Mouse (Mus musculus): Measurements from ENCODE around the gene Dzip1l.

Dzip1l gene

DNA sequence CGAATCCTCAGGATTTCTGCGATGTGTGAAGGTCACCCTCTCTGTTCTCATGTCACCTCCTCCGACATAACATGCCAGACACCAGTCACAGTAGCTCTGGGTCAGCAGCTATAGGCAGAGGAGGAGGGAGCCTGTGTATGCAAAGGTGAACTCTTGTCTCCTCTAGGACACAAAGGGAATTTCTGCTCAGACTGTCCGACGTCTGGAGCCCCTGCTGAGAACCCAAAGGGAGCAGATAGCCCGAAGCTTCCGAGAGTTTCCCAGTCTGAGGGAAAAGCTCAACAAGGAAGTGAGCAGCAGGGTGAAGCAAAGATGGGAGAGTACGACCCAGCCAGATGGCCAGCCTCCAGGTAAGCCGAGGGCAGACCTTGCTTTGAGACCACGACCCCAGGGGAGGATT, 31.5 kb downstream of the Dzip1l start:
- DNase-seq (ENCODE audit: inconsistent ontology term), result no peak

DNA sequence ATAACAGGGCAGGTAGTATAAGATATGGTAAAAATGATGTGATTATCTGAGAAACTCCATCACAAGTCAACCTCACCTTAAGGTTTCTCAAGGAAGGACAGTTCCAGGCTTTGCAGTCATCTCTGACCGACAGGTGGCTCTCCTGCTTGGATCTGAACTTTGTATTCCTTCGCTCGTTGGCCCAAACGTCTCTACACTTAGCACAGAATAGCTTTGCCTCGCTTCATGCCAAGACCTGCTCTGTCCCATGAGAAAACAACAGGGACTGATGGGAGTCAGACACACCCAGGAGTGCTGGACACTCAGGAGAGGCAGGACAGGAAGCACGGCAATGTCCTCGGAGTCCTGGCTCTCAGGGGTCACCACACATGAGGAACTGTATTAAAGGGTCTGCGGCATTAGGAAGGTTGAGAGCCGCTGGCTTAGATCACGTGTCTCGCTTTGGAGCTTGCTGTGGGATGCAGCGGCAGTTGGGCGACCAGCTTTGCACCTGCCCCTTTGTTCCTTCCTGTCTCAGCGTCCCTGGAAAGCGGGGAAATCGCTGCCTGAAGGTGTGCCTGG, 32.4 kb downstream of the Dzip1l start:
- DNase-seq (ENCODE audit: inconsistent ontology term), result no peak

DNA sequence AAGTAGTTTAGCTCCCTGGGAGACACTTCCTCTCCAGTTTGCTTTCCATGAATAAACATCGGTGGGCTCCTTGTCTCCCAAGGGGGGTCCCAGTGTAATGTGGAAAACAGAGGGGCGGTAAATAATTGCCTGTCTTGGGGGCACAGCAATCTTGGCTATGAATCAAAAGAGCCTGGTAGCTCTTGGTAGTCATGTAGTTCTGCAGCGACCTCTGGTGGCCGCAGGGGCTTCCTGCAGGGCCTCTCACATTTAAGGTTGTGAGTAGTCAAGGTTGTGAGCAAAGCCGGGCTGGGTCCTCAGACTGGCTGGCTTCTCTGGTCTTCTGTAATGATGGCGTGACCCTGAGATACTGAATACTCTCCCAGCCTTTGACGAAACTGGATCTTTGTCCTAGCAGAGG, 33.1 kb downstream of the Dzip1l start:
- peak; percentile 73 for DNase-seq (ENCODE audit: inconsistent ontology term)

DNA sequence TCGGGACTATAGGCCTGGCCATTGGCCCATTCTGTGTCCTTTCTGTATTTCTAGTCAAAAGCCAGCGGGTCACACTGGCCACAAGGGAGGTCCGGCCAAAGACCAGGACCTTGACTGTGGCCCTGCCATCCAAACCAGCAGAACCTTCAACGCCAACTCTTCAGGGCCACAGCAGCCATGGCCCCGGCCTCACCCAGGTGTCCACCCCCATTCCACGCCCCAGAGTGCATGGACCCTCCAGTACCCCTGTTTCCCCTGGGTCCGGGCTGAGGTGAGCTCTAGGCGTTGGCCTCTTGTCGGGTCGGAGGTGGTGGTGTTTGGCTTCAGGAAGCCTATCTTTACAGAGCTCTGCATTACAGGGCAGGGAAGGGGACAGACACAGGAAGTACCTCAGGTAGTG, 33.6 kb downstream of the Dzip1l start:
- no peak for DNase-seq (ENCODE audit: inconsistent ontology term)

DNA sequence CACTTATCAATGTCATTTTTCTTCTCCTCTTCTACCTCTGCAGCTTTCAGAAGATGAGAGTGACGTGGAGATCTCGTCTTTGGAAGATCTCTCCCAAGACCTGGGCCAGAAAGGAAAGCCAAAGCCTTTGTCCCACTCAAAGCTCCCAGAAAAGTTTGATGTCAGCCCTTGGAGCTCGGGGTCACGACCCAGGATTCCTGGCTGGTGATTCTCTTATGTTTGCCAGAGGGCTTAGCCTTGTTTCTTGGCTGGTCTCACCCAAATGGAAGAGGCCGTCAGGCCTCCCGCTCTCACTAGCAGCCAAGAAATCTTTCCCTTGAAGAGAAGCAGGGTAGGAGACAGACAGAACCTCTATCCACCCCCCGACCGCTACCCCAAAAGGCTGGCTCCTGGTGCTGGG, 38.3 kb downstream of the Dzip1l start:
- peak; percentile 76 for DNase-seq (ENCODE audit: inconsistent ontology term)

DNA sequence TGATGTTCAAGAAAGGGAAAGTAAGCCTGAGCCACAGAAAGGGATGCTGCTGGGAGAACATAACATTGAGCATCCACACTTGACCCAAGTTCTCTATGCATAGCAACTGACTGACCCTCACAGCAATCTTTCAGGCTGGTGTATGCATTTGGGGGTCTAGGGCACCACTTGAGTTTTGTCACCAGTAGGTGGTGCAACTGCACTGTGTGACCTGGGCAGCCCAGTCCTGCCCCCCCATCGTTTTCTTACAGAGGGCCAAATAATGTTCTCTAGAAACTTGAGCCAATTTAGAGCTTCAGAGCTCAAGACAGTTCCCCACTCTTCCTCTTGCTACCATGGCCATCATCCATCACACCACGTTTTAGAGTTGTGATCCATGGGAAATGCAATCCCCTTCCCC, 42.3 kb downstream of the Dzip1l start:
- DNase-seq (ENCODE audit: inconsistent ontology term), result no peak

DNA sequence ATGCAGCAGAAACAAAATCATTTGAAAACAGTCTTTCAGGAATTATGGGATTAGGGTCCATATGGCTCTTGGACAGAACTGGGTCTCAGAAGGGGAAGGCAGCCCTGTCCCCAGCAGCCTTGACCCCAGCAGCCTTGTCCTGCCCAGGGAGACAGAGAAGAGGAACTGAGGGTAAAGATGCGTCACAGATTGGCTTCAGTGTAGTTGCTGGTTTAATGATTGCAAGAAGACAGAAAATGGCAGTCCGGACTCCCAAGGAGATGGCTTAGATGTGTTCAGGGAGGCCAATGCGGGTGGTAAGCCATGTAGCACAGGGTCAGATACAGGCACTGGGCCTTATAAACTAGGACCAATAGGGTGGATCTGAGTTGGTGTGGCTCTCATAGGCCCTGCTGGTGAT, 46.4 kb downstream of the Dzip1l start:
- no peak for DNase-seq (ENCODE audit: inconsistent ontology term)

DNA sequence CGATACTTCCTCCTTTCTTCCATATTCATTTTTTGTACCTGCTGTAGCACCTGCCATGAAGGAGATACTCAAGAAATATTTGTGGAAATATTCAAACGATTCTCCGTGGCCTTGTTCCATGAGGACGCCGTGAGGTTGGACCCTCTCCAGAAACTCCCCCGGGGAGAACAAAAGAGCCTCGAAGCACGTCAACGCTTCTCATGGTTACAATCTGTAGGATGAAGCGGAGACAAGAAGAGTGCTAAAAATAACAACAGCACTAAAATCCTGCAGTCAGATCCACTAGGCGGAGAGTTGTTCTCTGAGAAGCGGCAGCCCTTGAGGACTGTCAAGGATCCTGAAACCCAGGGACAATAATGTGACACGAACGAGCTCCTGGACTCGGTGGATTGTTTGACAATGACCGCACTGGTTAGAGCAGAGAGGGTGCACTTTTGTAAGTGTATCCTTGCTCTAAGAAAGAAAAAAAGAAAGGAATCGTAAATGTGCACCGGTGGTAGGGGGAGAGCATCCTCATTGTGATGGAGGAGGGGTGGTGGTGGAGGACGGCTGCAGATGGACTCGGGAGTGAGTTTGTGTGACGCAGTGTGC, 52.8 kb downstream of the Dzip1l start:
- DNase-seq (ENCODE audit: inconsistent ontology term), result no peak

DNA sequence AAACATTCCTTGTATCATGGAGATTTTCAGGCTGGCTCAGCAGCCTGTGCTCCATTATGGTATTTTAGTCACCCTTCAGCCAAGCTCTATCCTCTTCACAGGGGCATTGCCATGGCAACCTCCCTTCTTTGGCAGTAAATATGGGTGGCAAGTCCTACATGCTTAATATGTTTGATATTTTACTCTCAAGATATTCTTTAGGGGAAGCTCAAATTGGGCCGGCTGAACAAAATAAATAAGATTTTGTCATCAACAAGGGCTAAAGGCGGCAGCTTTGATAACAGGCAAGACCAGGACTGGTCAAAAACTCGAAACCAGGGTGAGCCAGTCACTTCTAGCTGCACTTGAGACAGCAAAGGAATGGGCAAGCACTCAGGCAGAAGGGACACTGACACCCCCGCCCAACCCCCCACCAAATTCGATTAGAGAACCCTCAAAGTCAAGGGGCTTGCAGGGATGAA, 55.8 kb downstream of the Dzip1l start:
- DNase-seq (ENCODE audit: inconsistent ontology term), result peak; percentile 24

DNA sequence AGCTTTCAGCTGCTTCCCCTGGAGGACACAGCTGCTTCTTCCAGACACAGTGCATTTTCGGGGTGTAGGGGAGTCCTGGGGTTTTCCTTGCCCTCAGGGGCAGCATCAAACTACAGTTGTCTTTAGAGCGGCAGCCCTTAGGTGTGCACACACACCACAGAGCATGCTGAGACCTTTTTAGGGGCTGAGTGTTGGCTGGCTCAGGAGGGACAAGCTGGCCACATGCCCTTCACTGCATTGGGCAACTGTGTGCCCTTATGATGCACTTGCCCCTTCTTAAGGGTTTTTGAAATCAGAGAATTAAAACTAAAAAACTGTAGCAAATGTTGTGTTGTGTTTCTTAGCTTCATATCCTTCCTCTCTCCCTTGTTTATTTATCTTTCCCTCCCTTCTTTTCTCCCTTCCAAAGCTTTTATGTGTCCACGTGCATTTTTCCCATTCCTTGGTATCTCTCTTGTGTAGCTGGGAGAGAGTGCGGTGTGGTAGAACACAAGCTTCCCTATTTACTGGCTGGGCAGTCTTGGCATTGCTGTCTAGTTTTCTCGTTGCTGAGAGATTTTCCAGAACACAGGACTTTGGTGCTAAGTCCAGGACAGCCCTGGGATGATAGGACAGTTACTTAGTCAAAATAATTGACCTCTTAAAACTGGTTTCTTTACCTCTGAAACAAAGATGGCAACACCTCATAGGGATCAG, 56.4 kb downstream of the Dzip1l start:
- no peak for DNase-seq (ENCODE audit: inconsistent ontology term)

DNA sequence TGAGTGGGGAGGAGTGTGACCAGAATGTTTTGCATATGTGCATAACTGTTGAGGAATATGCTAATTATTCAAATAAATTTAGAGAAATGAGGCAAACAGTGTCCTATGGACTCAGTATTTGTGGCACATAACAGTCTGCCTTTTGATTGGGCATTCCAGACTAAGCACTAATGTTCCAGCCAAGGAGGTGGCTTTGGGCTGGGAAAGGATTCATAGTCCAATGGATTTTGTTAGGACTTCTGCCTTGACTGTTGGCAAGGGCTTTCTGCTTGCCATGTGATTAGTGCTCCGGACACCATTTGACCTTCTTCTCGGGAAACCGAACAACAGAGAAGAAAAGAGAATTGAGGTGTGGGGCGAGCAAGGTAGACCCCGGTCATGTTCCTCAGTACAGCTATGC, 60.5 kb downstream of the Dzip1l start:
- no peak for DNase-seq (ENCODE audit: inconsistent ontology term)

DNA sequence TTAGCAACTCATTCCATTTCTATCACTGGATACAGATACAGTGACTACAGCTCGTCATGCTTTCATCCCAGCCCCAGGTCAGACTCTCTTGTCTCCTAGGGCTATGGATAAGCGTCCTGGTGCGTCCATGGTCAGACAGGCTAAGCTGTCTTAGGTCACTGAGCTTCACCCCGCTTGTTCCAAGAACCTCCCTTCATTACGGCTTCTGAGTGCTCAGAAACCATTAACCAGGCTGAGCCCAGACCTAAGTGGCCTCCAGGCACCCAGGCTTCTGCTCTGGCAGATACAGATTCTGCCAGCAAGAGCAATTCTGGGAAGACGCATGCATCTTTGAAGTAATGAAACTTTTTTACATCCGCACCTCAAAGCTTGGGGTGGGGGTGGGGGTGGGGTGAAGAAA, 61.1 kb downstream of the Dzip1l start:
- no peak for DNase-seq (ENCODE audit: inconsistent ontology term)

DNA sequence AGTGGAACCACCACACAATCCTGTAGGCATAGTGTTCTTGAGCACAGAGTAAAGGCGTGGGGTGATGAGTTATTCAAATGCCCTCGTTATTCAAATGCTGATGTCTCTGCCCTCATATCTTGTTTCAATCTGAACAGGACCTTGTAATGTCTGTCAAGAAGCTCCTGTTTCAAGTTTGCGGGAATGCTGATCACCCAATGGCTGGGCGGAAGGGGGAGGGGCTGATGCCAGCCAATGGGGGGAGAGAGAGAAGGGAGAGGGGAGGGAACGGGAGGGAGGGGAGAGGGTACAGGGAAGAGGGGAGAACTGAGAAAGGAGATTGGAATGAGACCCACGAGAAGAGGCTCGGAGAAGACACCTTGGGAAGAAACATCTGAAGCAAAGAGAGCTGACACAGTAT, 65.7 kb downstream of the Dzip1l start:
- no peak for DNase-seq (ENCODE audit: inconsistent ontology term)

DNA sequence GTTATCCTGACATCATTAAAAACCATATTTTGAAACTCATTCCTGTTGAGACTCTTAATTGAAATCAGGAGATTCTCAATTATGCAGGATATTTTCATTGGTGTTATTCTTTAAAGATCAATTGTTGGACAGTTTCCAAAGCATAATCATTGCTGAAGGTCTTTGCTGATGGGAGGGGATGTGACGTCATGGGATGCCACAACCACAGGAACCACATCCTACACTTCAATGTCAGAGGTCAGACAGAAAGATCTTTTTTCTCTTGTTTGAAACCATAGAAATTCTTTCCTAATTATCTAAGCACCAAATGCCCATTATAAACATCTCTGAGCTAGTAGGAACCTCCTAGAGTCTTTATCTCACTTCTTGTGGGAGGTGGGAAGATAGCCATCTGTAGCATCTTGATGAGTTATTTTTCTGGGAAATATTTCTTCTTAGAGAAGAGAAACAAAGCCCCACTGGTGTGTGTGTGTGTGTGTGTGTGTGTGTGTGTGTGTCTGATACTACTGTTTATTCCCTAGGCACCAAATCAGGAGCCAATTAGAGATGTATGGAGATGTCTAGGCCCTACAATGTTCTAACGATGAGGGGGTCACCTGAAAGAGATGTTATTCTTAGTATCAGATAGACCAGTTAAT, 70.6 kb downstream of the Dzip1l start:
- DNase-seq (ENCODE audit: inconsistent ontology term), result peak; percentile 77

DNA sequence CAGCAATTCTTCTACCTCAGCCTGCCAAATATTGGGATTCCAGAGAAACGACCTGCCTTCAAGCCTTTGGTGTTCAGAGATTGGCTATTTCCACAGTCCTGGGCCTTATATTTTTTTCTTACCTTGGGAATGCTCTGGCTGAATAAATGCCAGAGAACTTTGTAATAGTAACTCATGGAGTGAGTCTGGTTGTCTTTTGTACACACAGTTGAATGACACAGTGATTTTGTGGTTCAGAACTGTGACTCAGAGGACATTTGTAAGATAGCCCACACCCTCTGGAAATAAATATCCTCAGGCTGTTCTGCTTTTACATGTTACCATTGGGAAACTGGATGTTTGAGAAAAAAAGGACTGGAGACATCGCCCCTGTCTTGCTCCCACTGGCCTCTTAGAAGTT, 71.9 kb downstream of the Dzip1l start:
- peak; percentile 49 for DNase-seq (ENCODE audit: inconsistent ontology term)

DNA sequence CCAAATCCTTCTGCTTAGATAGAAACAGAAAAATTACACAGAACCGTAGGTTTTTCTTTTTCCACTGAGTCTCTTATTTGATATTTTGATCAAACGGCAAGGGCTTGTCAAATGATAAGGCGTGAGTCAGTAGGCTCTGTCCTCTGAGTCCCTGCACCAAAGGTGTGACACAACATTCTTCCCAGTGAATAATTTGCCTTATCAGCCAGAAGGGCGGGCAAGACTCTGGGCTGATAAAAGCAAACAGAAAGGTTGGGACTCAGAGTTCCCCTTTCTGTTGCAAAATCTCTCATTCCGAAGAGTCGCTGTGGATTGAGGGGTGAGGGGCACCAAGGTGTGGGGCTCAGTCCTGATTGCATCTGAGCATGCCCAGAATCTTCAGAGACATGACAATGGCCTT, 72.9 kb downstream of the Dzip1l start:
- DNase-seq (ENCODE audit: inconsistent ontology term), result no peak

DNA sequence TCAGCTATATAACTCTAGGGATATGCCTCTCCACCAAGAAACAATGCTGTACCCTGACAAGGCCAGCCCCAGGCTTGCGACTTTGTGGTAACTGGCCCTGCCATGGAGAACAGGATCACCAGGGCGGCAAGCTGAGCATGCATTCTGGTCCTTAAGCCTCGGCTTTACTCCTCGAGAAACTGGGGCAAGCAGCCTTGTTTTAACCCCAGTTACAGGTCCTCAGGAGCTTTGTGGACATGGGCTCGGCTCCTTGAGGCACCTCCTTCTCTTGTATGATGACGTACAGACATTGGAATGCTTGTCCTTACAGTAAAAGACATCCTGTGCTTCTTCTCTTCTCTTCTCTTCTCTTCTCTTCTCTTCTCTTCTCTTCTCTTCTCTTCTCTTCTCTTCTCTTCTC, 74.4 kb downstream of the Dzip1l start:
- DNase-seq (ENCODE audit: inconsistent ontology term), result no peak

DNA sequence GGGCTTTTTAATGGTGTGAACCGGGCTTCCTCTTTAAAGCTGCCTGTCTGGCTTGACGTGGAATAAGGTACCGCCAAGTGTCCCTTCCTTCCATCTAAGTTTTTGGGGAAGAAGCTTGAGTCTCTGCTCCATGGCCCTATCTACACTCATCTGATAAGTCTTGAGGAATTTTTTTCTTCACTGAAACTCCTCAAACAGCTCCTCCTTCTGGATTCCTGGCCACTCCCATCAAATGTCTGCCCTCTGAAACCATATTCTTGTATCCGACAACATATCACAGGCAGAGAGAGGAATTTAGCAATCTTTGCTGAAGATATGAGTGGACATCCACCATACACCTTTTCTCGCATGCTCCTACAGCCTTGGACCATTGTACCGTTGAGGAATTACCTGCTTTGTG, 77.0 kb downstream of the Dzip1l start:
- no peak for DNase-seq (ENCODE audit: inconsistent ontology term)

DNA sequence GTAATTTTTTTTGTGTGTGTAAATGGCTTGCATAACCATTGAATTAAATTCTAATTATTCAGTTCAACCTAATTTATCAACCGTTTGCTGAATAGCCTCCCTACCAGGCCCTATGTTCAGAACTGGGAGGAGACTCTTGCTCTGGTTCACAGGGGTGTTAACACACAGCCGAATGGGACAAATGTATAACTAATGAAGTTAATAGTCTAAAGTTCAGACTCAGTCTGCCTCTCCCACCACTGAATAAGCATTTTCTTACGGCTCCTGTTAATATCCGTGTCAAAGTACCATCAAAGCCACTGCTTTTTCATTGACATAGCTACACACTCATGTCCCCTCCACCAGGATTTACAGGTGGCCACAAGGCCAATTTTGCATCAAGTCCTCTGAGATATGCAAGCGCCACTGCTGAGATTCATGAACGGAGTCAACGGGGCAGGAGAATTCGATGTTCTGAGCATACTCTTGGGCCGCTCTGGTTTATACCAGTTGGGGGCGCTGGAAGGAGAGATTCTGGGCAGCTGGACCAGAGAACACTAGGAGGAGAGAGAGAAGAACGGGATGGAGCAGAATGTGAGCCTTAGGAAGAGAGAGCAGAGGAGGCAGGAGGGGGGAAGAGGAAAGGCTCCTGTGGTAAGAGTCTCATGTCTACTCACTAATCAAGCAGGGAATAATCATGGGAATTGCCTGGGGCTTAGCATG, 78.3 kb downstream of the Dzip1l start:
- no peak for DNase-seq (ENCODE audit: inconsistent ontology term)

DNA sequence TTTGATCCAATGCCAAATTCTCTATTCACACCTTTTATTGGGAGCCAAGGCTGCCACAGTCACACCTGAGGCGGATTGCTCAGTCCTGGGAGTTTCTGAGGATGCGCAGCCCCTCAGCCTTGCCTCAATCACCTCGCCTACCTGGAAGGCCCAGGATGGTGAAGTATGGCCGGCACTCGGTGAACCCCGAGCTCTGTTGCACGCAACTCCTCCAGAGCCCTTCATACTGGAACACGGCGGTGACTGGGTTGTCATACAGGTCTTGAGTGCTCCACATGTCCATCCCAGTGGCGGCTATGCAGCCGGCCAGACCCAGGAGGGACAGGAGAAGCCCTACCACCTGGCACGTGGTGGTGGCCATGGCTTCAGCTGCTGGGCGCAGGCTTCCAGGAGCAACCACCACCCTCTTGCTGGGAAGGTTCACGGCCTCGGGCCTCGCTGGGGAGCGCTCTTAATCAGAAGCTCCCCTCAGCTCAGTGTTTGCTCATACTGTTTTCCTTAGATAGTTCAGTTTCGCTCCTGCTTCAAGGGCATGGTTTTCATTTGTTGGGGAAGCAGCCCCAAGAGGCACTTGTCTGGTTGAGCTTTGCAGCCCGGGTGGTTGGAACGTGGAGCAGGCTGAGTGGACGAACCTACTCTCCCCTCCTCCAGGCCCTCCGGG, 80.4 kb downstream of the Dzip1l start:
- DNase-seq (ENCODE audit: inconsistent ontology term), result no peak

DNA sequence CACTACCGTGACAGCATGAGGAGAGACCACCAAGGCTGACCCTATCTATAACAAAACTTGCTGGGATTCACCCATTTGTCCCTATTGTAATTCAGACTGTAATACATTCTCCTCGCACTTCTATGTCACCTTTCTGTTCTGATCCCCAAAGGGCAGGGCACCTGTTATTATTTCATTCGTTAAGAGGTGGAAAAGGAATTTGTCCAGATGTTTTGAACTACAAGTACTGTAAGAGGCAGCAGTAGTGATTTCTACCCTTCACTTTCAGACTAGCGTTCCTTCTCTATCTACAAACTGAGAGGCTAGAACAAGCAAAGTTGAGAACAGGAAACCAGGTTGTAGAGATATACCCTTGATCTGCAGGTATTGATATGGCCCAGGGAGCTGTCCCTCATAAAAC, 81.0 kb downstream of the Dzip1l start:
- DNase-seq (ENCODE audit: inconsistent ontology term), result no peak

DNA sequence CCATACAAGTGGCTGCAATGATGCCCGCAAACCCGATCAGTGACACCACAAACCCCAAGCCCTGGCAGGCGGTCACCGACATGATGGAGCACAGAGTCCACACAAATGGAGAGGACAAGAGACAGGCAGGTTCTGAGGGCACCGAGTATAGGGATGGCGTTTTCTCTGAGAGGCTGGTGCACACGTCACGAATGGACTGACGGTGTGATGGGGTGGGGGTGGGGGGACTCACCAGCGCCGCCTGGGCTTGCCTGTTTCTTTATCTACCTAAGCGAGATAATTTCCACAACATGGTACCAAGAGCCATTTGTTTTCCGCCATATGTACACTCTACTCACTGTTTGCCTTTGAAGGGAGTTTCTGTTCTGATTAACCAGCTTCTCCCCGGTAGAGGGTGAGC, 87.8 kb downstream of the Dzip1l start, which contains the start of gene Cldn18:
Cldn18 (minus strand) TSS at position 134 of the 400 bp plus-strand sequence.
- DNase-seq (ENCODE audit: inconsistent ontology term), result no peak
